Mouse (Mus musculus) MEL (cell line): ENCODE measurements at regions not wholly inside any gene's neighbourhood (a gene's known extent, or its start where the extent isn't known, plus 50 kb on each side); places are given as distances from the start of the nearest gene placed in this dataset.

ENCODE experiments used
- DNase-seq: peaks from one replicate; pipeline ENCODE4 v3.0.0; 2011; ENCODE audit warnings: low read depth, low spot score
- H3K27ac ChIP-seq: 2 replicates; pipeline ENCODE4 v1.5.1; 2012; ENCODE audit warnings: low read depth, mild to moderate bottlenecking, control low read depth, low read length, moderate library complexity; ENCODE audit not compliant: control insufficient read depth
- H3K27me3 ChIP-seq, 2 experiments: fragments of 150-350 bp in 1 of 2; sonication (generic) in 1 of 2; 2 replicates each; pipeline ENCODE4 v1.6.1; 2012; ENCODE audit warnings: low read length in 2 of 2, mild to moderate bottlenecking in 2 of 2, improper control_type of control experiment in 1 of 2, moderate library complexity in 1 of 2; ENCODE audit not compliant: insufficient read depth in 2 of 2, control insufficient read depth in 1 of 2
- H3K36me3 ChIP-seq, 2 experiments: 2 replicates each; pipeline ENCODE4 v1.6.1; 2012 to 2014; ENCODE audit warnings: low read length in 2 of 2, improper control_type of control experiment in 1 of 2, inconsistent platforms in 1 of 2, mild to moderate bottlenecking in 1 of 2; ENCODE audit not compliant: insufficient read depth in 2 of 2, control insufficient read depth in 1 of 2
- H3K4me1 ChIP-seq, 2 experiments: fragments of 150-350 bp in 1 of 2; sonication (generic) in 1 of 2; 2 replicates each; pipeline ENCODE4 v1.6.1; 2012; ENCODE audit warnings: low read length in 2 of 2, improper control_type of control experiment in 1 of 2, mild to moderate bottlenecking in 1 of 2; ENCODE audit not compliant: insufficient read depth in 2 of 2, control insufficient read depth in 1 of 2
- H3K4me3 ChIP-seq, 2 experiments: fragments of 150-350 bp in 1 of 2; sonication (generic) in 1 of 2; 2 replicates each; pipeline ENCODE4 v1.5.1; 2012; ENCODE audit warnings: low read depth in 2 of 2, low read length in 2 of 2, mild to moderate bottlenecking in 2 of 2, moderate library complexity in 2 of 2, control low read depth in 1 of 2, improper control_type of control experiment in 1 of 2; ENCODE audit not compliant: control insufficient read depth in 1 of 2, insufficient read depth in 1 of 2
- H3K79me2 ChIP-seq: 2 replicates; pipeline ENCODE4 v1.6.1; 2012; ENCODE audit warnings: mild to moderate bottlenecking, low read length, moderate library complexity; ENCODE audit not compliant: control insufficient read depth, poor library complexity, insufficient read depth
- H3K9ac ChIP-seq: 2 replicates; pipeline ENCODE4 v1.6.1; 2012; ENCODE audit warnings: low read depth, mild to moderate bottlenecking, control low read depth, low read length, moderate library complexity; ENCODE audit not compliant: control insufficient read depth, poor library complexity, severe bottlenecking
- H3K9me3 ChIP-seq: fragments of 150-350 bp; sonication (generic); replicated peaks from 2 replicates; pipeline ENCODE4 v1.6.1; 2012; ENCODE audit warnings: mild to moderate bottlenecking, low read length, improper control_type of control experiment, moderate library complexity; ENCODE audit not compliant: insufficient read depth
- CHD1 ChIP-seq: IDR thresholded peaks from 2 replicates; pipeline ENCODE4 v1.6.1; 2012; ENCODE audit warnings: low read depth, mild to moderate bottlenecking, inconsistent platforms, low read length, improper control_type of control experiment
- CHD2 ChIP-seq: IDR thresholded peaks from 2 replicates; pipeline ENCODE4 v1.6.1; 2011; ENCODE audit warnings: low read length, improper control_type of control experiment
- CTCF ChIP-seq, 3 experiments: IDR thresholded peaks in 2 of 3; conservative IDR thresholded peaks in 1 of 3; 2 replicates each; pipeline ENCODE4 v1.5.1; 2011 to 2012; ENCODE audit warnings: low read length in 3 of 3, low read depth in 2 of 3, mild to moderate bottlenecking in 2 of 3, improper control_type of control experiment in 1 of 3, inconsistent platforms in 1 of 3, mixed read lengths in 1 of 3, moderate library complexity in 1 of 3; ENCODE audit not compliant: control insufficient read depth in 1 of 3, insufficient read depth in 1 of 3, poor library complexity in 1 of 3, severe bottlenecking in 1 of 3
- E2F4 ChIP-seq: IDR thresholded peaks from 2 replicates; pipeline ENCODE4 v1.6.1; 2011; ENCODE audit warnings: low read depth, low read length, improper control_type of control experiment, borderline replicate concordance
- ELF1 ChIP-seq: IDR thresholded peaks from 2 replicates; pipeline ENCODE4 v1.6.1; 2014; ENCODE audit warnings: low read depth, mild to moderate bottlenecking, inconsistent platforms, low read length, improper control_type of control experiment, moderate library complexity
- ETS1 ChIP-seq: IDR thresholded peaks from 2 replicates; pipeline ENCODE4 v1.6.1; 2012; ENCODE audit warnings: low read depth, mild to moderate bottlenecking, inconsistent platforms, low read length, improper control_type of control experiment, moderate library complexity
- GABPA ChIP-seq: IDR thresholded peaks from 2 replicates; pipeline ENCODE4 v1.6.1; 2012; ENCODE audit warnings: low read depth, mild to moderate bottlenecking, inconsistent platforms, low read length, improper control_type of control experiment, moderate library complexity
- GATA1 ChIP-seq: IDR thresholded peaks from 2 replicates; pipeline ENCODE4 v1.6.1; 2011; ENCODE audit warnings: low read depth, low read length, improper control_type of control experiment
- MAX ChIP-seq: IDR thresholded peaks from 2 replicates; pipeline ENCODE4 v1.6.1; 2011; ENCODE audit warnings: low read length, improper control_type of control experiment
- MAZ ChIP-seq: IDR thresholded peaks from 2 replicates; pipeline ENCODE4 v1.6.1; 2012; ENCODE audit warnings: low read depth, mild to moderate bottlenecking, inconsistent platforms, low read length, improper control_type of control experiment
- MEF2A ChIP-seq: IDR thresholded peaks from 2 replicates; pipeline ENCODE4 v1.6.1; 2014; ENCODE audit warnings: low read depth, mild to moderate bottlenecking, inconsistent platforms, low read length, improper control_type of control experiment; ENCODE audit not compliant: poor library complexity, insufficient replicate concordance, severe bottlenecking; ENCODE audit errors: extremely low read depth
- MXI1 ChIP-seq: IDR thresholded peaks from 2 replicates; pipeline ENCODE4 v1.6.1; 2011; ENCODE audit warnings: mild to moderate bottlenecking, low read depth, low read length, improper control_type of control experiment
- MYB ChIP-seq: IDR thresholded peaks from 2 replicates; pipeline ENCODE4 v1.6.1; 2011; ENCODE audit warnings: mild to moderate bottlenecking, low read depth, low read length, improper control_type of control experiment
- NRF1 ChIP-seq: IDR thresholded peaks from 2 replicates; pipeline ENCODE4 v1.6.1; 2014; ENCODE audit warnings: low read depth, mild to moderate bottlenecking, inconsistent platforms, low read length, improper control_type of control experiment, moderate library complexity; ENCODE audit not compliant: poor library complexity, insufficient read depth, severe bottlenecking
- POLR2AphosphoS5 ChIP-seq: IDR thresholded peaks from 2 replicates; pipeline ENCODE4 v1.6.1; 2012; ENCODE audit warnings: low read depth, borderline replicate concordance, mild to moderate bottlenecking, inconsistent platforms, low read length, moderate library complexity, mixed read lengths
- SMC3 ChIP-seq: IDR thresholded peaks from 2 replicates; pipeline ENCODE4 v1.6.1; 2011; ENCODE audit warnings: low read depth, low read length, improper control_type of control experiment
- UBTF ChIP-seq: IDR thresholded peaks from 2 replicates; pipeline ENCODE4 v1.6.1; 2012; ENCODE audit warnings: low read depth, mild to moderate bottlenecking, inconsistent platforms, low read length, improper control_type of control experiment, moderate library complexity, borderline replicate concordance; ENCODE audit not compliant: insufficient read depth
- ZC3H11A ChIP-seq: IDR thresholded peaks from 2 replicates; pipeline ENCODE4 v1.6.1; 2012; ENCODE audit warnings: low read depth, mild to moderate bottlenecking, inconsistent platforms, low read length, improper control_type of control experiment
- ZKSCAN1 ChIP-seq: IDR thresholded peaks from 2 replicates; pipeline ENCODE4 v1.6.1; 2012; ENCODE audit warnings: low read depth, mild to moderate bottlenecking, inconsistent platforms, low read length, improper control_type of control experiment, moderate library complexity
- ZMIZ1 ChIP-seq: IDR thresholded peaks from 2 replicates; pipeline ENCODE4 v1.6.1; 2012; ENCODE audit warnings: low read depth, mild to moderate bottlenecking, inconsistent platforms, low read length, improper control_type of control experiment, moderate library complexity
- ZNF384 ChIP-seq: IDR thresholded peaks from 2 replicates; pipeline ENCODE4 v1.6.1; 2012; ENCODE audit warnings: low read depth, mild to moderate bottlenecking, inconsistent platforms, low read length, improper control_type of control experiment

- Histone ChIP-seq H3K4me1 (no peaks in the 10 kb centered on the region), H3K4me3 (no peak overlapping the region), H3K9me3 (no peaks in the 10 kb centered on the region), H3K27me3 (no peaks in the 10 kb centered on the region), H3K27ac (no peak overlapping the region), H3K36me3 (no peaks in the 10 kb centered on the region), H3K9ac (no peak overlapping the region), H3K79me2 (no peaks in the 10 kb centered on the region)
- TF ChIP-seq ELF1 (no peak), MAZ (no peak), POLR2AphosphoS5 (no peak), SMC3 (no peak), CTCF (IDR thresholded peaks at IDR 0.05 in 2 of 3, conservative IDR thresholded peaks at IDR 0.05 in 1 of 3; ENCODE audit: control insufficient read depth in 1 of 3, insufficient read depth in 1 of 3, low read depth in 2 of 3, low read length in 3 of 3, poor library complexity in 1 of 3, severe bottlenecking in 1 of 3) (no peak), MEF2A (no peak), MAX (no peak), CHD2 (no peak), MXI1 (no peak), ZKSCAN1 (no peak), GATA1 (no peak), UBTF (no peak), GABPA (no peak), CHD1 (no peak), MYB (no peak), ETS1 (no peak), ZC3H11A (no peak)
- DNase-seq = no peak
Measured at GRCm38 (mm10) chr6:24245591-24245990, 77.7 kb upstream of the Slc13a1 start.

- H3K79me2 ChIP-seq = no peaks in the 10 kb centered on the region
- H3K4me3 ChIP-seq = no peak overlapping the region
- H3K27ac ChIP-seq = no peak overlapping the region
- no peaks in the 10 kb centered on the region for H3K27me3 ChIP-seq
- DNase-seq = no peak
- H3K4me1 ChIP-seq = no peaks in the 10 kb centered on the region
- H3K9me3 ChIP-seq = no peaks in the 10 kb centered on the region
- H3K36me3 ChIP-seq = no peaks in the 10 kb centered on the region
- no peak overlapping the region for H3K9ac ChIP-seq
- TF ChIP-seq NRF1 = no peak
- TF ChIP-seq CTCF (IDR thresholded peaks at IDR 0.05 in 2 of 3, conservative IDR thresholded peaks at IDR 0.05 in 1 of 3; ENCODE audit: control insufficient read depth in 1 of 3, insufficient read depth in 1 of 3, low read depth in 2 of 3, low read length in 3 of 3, poor library complexity in 1 of 3, severe bottlenecking in 1 of 3) = no peak
- TF ChIP-seq UBTF = no peak
- TF ChIP-seq ZNF384 = no peak
- no peak for TF ChIP-seq POLR2AphosphoS5
- no peak for TF ChIP-seq ZMIZ1
- TF ChIP-seq ELF1 = no peak
- no peak for TF ChIP-seq MXI1
- no peak for TF ChIP-seq SMC3
- TF ChIP-seq GATA1 = no peak
- TF ChIP-seq E2F4 = no peak
- no peak for TF ChIP-seq MAZ
Measured at GRCm38 (mm10) chr6:24238541-24238940, 70.6 kb upstream of the Slc13a1 start.
